Mouse (Mus musculus) left cerebral cortex, postnatal 10 days (tissue): Measurements from ENCODE around the gene Snx9. TPM values are rescaled to one million over a fixed set of nuclear protein-coding genes. Genes with fewer than 3 reads are reported as not detected.

Source experiments
- DNase-seq, 2 experiments: peaks; one replicate each; pipeline ENCODE4 v3.0.0; 2021 to 2022; ENCODE audit warnings: low spot score in 2 of 2, mixed read lengths in 1 of 2; ENCODE audit errors: extremely low spot score in 1 of 2
- intact Hi-C: fragments of 180-260 bp; cut with DNase I; formaldehyde crosslinking; loops from one replicate; pipeline ENCODE4 v1.15.1; 2025
- total RNA-seq, 2 experiments: library from RNA; stranded (reverse); gene quantifications; 2 replicates each; pipeline ENCODE4 v1.2.3; 2021

Gene Snx9
- total RNA-seq, 2 experiments from 2014 or later, result 10.0 to 10.9 TPM

GRCm38 (mm10) chr17:5863745-5864144, 22.6 kb downstream of the Snx9 start:
- no peak for DNase-seq
- intact Hi-C loops, result no loop called here

GRCm38 (mm10) chr17:5867456-5867855, 26.3 kb downstream of the Snx9 start:
- no peak for DNase-seq
- intact Hi-C loops, result no loop called here

GRCm38 (mm10) chr17:5868319-5869031, 27.3 kb downstream of the Snx9 start:
- intact Hi-C loops, result no loop called here
- no peak for DNase-seq

GRCm38 (mm10) chr17:5869461-5869860, 28.3 kb downstream of the Snx9 start:
- DNase-seq, result no peak
- intact Hi-C loops, result no loop called here

- DNase-seq, result no peak
Measured at GRCm38 (mm10) chr17:5870002-5870401, 28.9 kb downstream of the Snx9 start.

GRCm38 (mm10) chr17:5870696-5871095, 29.6 kb downstream of the Snx9 start:
- intact Hi-C loops, result no loop called here
- DNase-seq, result no peak

More at GRCm38 (mm10) chr17:5870002-5870401, 28.9 kb downstream of the Snx9 start:
- intact Hi-C loops, result no loop called here

- intact Hi-C loops, result no loop called here
- peak; percentile 56 to 84 for DNase-seq
Measured at GRCm38 (mm10) chr17:5872506-5872905, 31.4 kb downstream of the Snx9 start.

- intact Hi-C loops, result no loop called here
- DNase-seq, result no peak
Measured at GRCm38 (mm10) chr17:5874565-5874964, 33.4 kb downstream of the Snx9 start.

GRCm38 (mm10) chr17:5877611-5878157, 36.6 kb downstream of the Snx9 start:
- DNase-seq, result no peak
- intact Hi-C loops, result no loop called here

- intact Hi-C loops, result no loop called here
Measured at GRCm38 (mm10) chr17:5878878-5879277, 37.7 kb downstream of the Snx9 start.

GRCm38 (mm10) chr17:5885474-5885873, 44.3 kb downstream of the Snx9 start:
- intact Hi-C loops, result no loop called here
- DNase-seq, result peak; percentile 34 to 89

More at GRCm38 (mm10) chr17:5878878-5879277, 37.7 kb downstream of the Snx9 start:
- no peak for DNase-seq

- no peak for DNase-seq
- intact Hi-C loops, result no loop called here
Measured at GRCm38 (mm10) chr17:5886181-5886810, 45.2 kb downstream of the Snx9 start.

GRCm38 (mm10) chr17:5886943-5887800, 46.0 kb downstream of the Snx9 start:
- intact Hi-C loops, result no loop called here
- DNase-seq, result no peak

- intact Hi-C loops, result loop anchor here (5.0 kb wide), 1 partner anchor 93 kb away; no protein-coding TSS in a partner anchor
- peak; percentile 54 to 85 for DNase-seq
Measured at GRCm38 (mm10) chr17:5890429-5890828, 49.3 kb downstream of the Snx9 start.

GRCm38 (mm10) chr17:5891933-5892683, 51.0 kb downstream of the Snx9 start:
- intact Hi-C loops, result loop anchor here (5.0 kb wide), 1 partner anchor 95 kb away; no protein-coding TSS in a partner anchor

GRCm38 (mm10) chr17:5893092-5893491, 52.0 kb downstream of the Snx9 start:
- DNase-seq, result no peak
- intact Hi-C loops, result loop anchor here (5.0 kb wide), 1 partner anchor 96 kb away; no protein-coding TSS in a partner anchor

More at GRCm38 (mm10) chr17:5891933-5892683, 51.0 kb downstream of the Snx9 start:
- DNase-seq, result no peak

- intact Hi-C loops, result loop anchor here (5.0 kb wide), 1 partner anchor 96 kb away; no protein-coding TSS in a partner anchor
- DNase-seq, result no peak
Measured at GRCm38 (mm10) chr17:5893574-5894148, 52.5 kb downstream of the Snx9 start.

GRCm38 (mm10) chr17:5896066-5896465, 54.9 kb downstream of the Snx9 start:
- intact Hi-C loops, result no loop called here

More at GRCm38 (mm10) chr17:5896066-5896465, 54.9 kb downstream of the Snx9 start:
- no peak for DNase-seq
